Mouse (Mus musculus): ENCODE measurements at regions not wholly inside any gene's neighbourhood (a gene's known extent, or its start where the extent isn't known, plus 50 kb on each side); places are given as distances from the start of the nearest gene placed in this dataset.

GRCm38 (mm10) chr16:30677896-30678707 lies 78.6 kb downstream of the Fam43a start:
- TF ChIP-seq CTCF (IDR thresholded peaks at IDR 0.05; ENCODE audit: low read depth), result 0 out of 2 replicates have a peak, but pooled peaks have one; percentile 6
- TF ChIP-seq EP300 (optimal IDR thresholded peaks at IDR 0.05), result no peak

Measured in stomach, postnatal 0 days (tissue).